In genomic region chr5:117018419-117019150, GRCm38 (mm10) we compare ENCODE assay signal across 17 mouse cellular contexts.
"Had no signal": no experiment of that assay in that cellular context is flagged by ENCODE, and none has a peak within 500 bp of the region (broad histone marks: within the 10 kb centered on the region; RNA-seq: fewer than 3 reads in every experiment).

No protein-coding gene starts in this region.

- H3K9me3 ChIP-seq: lung, embryonic 15.5 days; midbrain, embryonic 13.5 days; midbrain, embryonic 15.5 days; neural tube, embryonic 12.5 days; stomach, embryonic 15.5 days had no signal

- H3K4me1 ChIP-seq: lung, embryonic 15.5 days; megakaryocyte, embryonic 14.5 days; midbrain, embryonic 13.5 days; midbrain, embryonic 15.5 days; neural tube, embryonic 12.5 days; stomach, embryonic 15.5 days had no signal

- H3K4me2 ChIP-seq: lung, embryonic 15.5 days; midbrain, embryonic 11.5 days; midbrain, embryonic 13.5 days; midbrain, embryonic 15.5 days; neural tube, embryonic 12.5 days; stomach, embryonic 15.5 days had no signal

- H3K27me3 ChIP-seq: lung, embryonic 15.5 days; megakaryocyte, embryonic 14.5 days; midbrain, embryonic 13.5 days; midbrain, embryonic 15.5 days; neural tube, embryonic 12.5 days; stomach, embryonic 15.5 days had no signal

- H3K36me3 ChIP-seq: lung, embryonic 15.5 days; midbrain, embryonic 13.5 days; midbrain, embryonic 15.5 days; neural tube, embryonic 12.5 days; stomach, embryonic 15.5 days had no signal

- DNase-seq: lung, adult 2 months; lung, postnatal 14 days; lung, postnatal 36 days; right cerebral cortex, postnatal 14 days; thymus, adult 2 months; thymus, postnatal 25 days; thymus, postnatal 4 days had no signal

- H3K4me3 ChIP-seq: lung, embryonic 15.5 days; megakaryocyte, embryonic 14.5 days; midbrain, embryonic 13.5 days; midbrain, embryonic 15.5 days; neural tube, embryonic 12.5 days; stomach, embryonic 15.5 days had no signal

- ATAC-seq: lung, postnatal 0 days; midbrain, embryonic 13.5 days; midbrain, embryonic 15.5 days had no signal

- H3K27ac ChIP-seq: lung, embryonic 15.5 days; macrophage; midbrain, embryonic 13.5 days; midbrain, embryonic 15.5 days; neural tube, embryonic 12.5 days; stomach, embryonic 15.5 days; stomach, postnatal 0 days had no signal

- H3K9ac ChIP-seq: lung, embryonic 15.5 days; midbrain, embryonic 13.5 days; midbrain, embryonic 15.5 days; neural tube, embryonic 12.5 days; stomach, embryonic 15.5 days had no signal
